Mouse (Mus musculus) spleen, postnatal 14 days (tissue): ENCODE data around the gene Trp53i11.

ENCODE experiments used
- DNase-seq, 2 experiments: peaks; one replicate each; pipeline ENCODE4 v3.0.0; 2021 to 2022; ENCODE audit warnings: low spot score in 2 of 2

The Trp53i11 gene

GRCm38 (mm10) chr2:93187323-93187996, at the start of gene Trp53i11:
Trp53i11 (plus strand) TSS chr2:93187548.
- DNase-seq = peak; percentile 82 to 89

GRCm38 (mm10) chr2:93139476-93139875, 47.9 kb upstream of the Trp53i11 start:
- no peak for DNase-seq

- DNase-seq = no peak
These were observed 46.0 kb upstream of the Trp53i11 start for GRCm38 (mm10) chr2:93141329-93141728.

- no peak for DNase-seq
These were observed 44.7 kb upstream of the Trp53i11 start for GRCm38 (mm10) chr2:93142616-93143015.

- DNase-seq = no peak
These were observed 43.2 kb upstream of the Trp53i11 start for GRCm38 (mm10) chr2:93144126-93144525.

- no peak for DNase-seq
These were observed 37.3 kb upstream of the Trp53i11 start for GRCm38 (mm10) chr2:93150009-93150408.

GRCm38 (mm10) chr2:93150673-93151450, 36.5 kb upstream of the Trp53i11 start:
- DNase-seq = no peak

- DNase-seq = no peak
These were observed 35.2 kb upstream of the Trp53i11 start for GRCm38 (mm10) chr2:93152191-93152601.

GRCm38 (mm10) chr2:93152883-93153491, 34.4 kb upstream of the Trp53i11 start:
- no peak for DNase-seq

GRCm38 (mm10) chr2:93153833-93154232, 33.5 kb upstream of the Trp53i11 start:
- DNase-seq = no peak

GRCm38 (mm10) chr2:93154486-93155032, 32.8 kb upstream of the Trp53i11 start:
- no peak for DNase-seq

- DNase-seq = no peak
These were observed 26.8 kb upstream of the Trp53i11 start for GRCm38 (mm10) chr2:93160467-93161035.

GRCm38 (mm10) chr2:93161914-93162664, 25.3 kb upstream of the Trp53i11 start:
- DNase-seq = no peak

- DNase-seq = peak in 1 of 2 experiments; percentile 18
These were observed 24.6 kb upstream of the Trp53i11 start for GRCm38 (mm10) chr2:93162791-93163190.

- DNase-seq = peak; percentile 22 to 40
These were observed 24.0 kb upstream of the Trp53i11 start for GRCm38 (mm10) chr2:93163317-93163716.

- no peak for DNase-seq
These were observed 23.5 kb upstream of the Trp53i11 start for GRCm38 (mm10) chr2:93163750-93164335.

GRCm38 (mm10) chr2:93166295-93166694, 21.1 kb upstream of the Trp53i11 start:
- DNase-seq = no peak

GRCm38 (mm10) chr2:93166734-93167406, 20.5 kb upstream of the Trp53i11 start:
- DNase-seq = peak in 1 of 2 experiments; percentile 21

GRCm38 (mm10) chr2:93170156-93170844, 17.0 kb upstream of the Trp53i11 start:
- no peak for DNase-seq

GRCm38 (mm10) chr2:93170845-93171200, 16.5 kb upstream of the Trp53i11 start:
- DNase-seq = no peak
